Mouse (Mus musculus): ENCODE measurements around the gene Rpa3.
A peak's percentile ranks its signal among the peaks of the same experiment; 100 is the strongest.

The Rpa3 gene

DNA sequence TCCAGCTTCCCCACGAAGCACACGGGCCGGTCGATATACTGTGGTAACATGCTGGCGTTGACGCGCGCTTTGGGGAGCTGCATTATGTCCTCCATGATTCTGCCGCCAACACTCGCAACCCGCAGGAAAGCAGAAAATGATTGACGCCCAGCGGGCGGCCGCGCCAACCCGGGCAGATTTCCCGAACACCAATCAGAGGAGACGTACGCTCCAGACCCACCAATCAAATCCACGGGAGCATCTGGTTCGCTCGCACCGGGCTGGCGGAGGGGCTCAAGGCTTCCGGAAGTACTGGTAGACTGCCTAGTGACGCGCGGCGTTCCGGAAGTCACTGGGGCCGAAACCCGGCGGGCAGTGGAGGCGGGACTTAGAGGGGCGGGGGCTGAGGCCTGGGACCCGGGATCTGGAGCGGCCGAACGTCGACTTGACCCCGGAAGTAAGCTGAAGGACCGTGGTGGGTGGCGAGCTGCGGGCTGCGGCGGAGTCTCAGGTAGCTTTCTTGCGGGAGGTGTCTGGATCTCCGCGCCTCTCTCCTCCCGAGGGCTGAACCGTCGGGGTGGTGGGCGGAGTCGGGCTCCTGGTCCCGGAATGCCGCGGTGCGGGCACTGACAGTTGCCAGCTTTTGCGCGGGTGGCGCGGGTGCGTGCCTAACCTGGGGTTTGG, at the start of gene Rpa3, which contains the start of the genes Umad1 and Gm45062:
TSS of gene Rpa3 (minus strand) at position 170 of the 663 bp plus-strand sequence.
TSS of gene Umad1 (plus strand) at position 285 of the 663 bp plus-strand sequence.
TSS of gene Gm45062 (plus strand) at position 447 of the 663 bp plus-strand sequence.
- peak; percentile 95 to 97 for DNase-seq (ENCODE audit: low spot score in 2 of 2)

DNA sequence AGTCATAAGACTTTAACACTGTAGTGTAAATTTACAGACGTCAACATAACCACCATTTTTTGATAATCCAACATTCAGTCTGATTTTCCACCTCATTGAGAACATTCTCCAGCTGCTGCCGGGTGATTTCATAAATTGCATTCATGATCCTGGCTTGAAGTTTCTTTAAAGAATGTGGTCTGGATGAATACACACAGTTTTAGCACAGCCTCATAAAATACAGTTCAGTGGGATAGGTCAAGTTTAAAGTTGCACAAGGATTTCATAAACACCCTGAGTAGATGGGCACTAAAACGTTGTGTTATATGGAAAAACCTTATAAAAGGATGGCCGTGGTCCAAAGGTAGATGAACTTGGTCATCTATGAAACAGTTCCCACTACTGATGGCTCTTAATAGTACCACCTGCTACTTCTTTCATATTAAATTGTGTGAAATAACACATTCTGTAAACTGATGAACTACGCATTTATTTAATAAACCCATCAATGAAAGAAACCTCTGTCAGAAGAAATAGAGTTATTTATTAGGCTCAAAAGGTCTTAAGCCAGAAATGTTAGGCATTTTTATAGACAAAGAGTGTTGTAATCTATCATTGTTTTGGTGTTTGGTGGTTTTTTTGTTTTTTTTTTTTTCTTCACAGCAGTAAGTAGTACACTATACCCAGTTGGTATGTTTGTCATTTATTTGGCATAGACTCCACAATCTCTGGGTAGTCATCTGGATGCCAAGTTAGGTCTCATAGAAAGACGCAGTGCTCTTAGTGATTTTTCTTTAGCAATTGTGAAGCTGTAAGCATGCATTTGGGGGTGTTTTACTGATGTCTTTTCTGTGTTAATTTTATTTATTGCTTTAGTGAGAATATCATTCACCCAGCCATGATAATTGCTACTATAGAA, 49.2 kb upstream of the Rpa3 start:
- no peak for DNase-seq (ENCODE audit: low spot score in 2 of 2)

DNA sequence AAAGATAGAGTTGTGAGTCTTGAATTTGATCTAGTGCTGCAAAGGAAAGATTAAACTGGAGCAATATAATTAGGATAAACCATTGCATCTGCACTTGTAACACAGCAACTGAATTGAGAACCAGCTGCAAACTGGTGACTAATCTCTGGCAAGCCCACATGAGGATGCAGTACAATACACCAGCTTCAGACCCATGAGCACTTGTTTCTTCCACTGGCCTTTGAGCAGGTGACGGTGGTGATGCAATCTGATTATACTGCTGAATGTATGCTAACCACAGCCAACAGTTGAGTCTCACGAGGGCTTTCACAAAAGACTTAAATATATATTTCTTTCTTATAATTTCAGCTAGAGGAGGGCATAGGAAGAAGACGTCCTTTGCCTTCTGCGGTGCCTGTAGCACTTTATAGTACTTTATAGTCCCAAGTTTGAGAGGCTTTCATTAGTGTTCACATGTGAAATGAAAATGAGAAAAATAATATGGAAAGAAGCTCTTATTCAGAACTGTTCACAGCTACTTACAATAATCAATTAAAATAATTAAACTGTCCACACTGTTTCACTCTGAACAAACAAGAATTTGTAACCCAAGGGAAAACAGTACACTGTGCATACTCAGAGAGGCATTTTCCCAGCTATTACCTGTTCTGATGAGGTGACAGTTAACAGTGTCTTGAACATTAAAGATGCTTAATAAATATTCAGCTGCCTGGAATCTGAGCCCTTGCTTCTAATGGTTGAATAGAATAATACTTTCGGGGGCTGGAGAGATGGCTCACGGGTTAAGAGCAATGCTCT, 40.3 kb upstream of the Rpa3 start:
- DNase-seq (ENCODE audit: low spot score in 2 of 2), result no peak

DNA sequence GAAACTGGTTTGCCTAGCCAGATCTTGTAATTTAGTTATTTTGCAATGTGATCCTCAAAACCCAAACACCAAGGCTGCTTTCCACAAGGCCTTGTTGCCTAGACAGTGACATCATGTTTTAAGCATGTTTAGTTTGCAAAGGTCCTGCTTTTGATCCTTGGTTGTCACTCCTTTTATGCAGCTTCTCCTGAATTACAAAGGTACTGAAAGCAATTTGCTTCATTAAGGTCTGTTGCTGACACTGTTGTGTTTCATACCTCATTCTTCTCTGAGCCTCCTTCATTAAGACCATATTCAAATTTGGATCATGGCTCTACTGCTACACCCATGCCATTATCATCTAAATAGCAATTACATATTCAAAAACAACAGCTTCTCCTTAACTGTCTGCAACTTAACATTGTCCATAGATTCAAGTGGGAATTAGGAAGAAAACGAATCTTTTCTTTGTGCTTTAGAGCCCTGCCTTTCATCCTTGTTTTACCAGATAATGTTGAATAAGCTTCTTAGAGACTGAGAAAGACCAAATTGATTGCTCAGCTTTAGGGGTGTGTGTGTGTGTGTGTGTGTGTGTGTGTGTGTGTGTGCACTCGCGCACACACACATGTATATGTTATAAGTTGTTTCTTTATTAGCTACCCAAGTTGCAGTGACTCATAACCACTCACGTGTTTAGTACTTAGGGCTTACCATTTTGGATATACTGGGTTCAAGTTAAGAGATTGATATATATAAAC, 35.2 kb upstream of the Rpa3 start:
- no peak for DNase-seq (ENCODE audit: low spot score in 2 of 2)

DNA sequence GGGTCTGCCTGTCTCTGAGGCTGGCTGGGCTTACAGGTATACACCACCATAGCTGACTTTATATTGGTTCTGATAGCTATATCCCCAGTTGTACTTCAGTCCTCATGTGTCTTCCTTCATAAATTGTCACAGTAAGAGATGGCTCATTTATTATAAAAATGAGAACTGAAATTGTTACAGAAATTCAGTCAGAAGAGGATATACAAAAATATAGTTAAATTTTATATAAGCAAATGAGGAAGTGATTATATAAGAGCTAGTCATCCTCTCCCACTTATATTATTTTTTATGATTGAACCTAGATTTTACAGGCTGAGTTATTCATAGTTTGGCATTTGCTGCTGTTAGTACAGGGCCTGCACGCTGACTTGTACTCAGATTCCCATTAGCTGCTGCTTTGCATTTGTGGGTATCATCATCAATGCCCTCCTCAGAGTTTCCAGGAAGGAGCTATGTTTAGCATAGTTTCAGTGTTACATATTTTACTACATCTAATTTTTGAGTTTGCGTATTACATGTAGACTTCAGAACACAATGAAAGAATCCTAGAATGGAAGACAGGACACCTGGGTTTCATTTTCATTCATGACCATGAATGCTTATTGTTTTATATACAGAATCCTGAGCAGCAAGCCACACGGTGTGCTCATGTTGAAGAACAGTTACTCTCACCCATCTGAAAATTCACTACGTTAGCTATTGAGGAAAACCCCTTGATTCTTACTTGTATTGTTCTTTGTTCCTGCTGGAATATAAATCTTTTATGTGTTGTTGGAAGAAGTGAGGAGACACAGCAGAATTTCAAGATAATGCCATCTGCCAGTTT, 30.0 kb upstream of the Rpa3 start:
- DNase-seq (ENCODE audit: low spot score in 2 of 2), result no peak

DNA sequence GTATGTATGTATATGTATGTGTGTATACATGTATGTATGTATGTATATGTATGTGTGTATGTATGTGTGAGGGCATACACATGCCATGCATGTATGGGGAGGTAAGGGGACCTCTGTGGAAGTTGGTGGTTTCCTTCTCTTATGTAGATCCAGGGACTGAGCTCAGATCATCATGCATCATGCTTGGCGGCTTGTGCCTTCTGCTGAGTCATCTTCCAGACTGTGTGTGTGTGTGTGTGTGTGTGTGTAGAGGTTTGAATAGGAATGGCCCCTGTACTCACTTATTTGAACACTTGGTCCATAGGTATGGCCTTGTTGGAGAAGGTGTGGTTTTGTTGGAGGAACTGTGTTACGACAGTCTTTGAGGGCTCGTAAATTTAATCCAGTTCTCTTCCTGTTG, 27.2 kb upstream of the Rpa3 start:
- no peak for DNase-seq (ENCODE audit: low spot score in 2 of 2)

DNA sequence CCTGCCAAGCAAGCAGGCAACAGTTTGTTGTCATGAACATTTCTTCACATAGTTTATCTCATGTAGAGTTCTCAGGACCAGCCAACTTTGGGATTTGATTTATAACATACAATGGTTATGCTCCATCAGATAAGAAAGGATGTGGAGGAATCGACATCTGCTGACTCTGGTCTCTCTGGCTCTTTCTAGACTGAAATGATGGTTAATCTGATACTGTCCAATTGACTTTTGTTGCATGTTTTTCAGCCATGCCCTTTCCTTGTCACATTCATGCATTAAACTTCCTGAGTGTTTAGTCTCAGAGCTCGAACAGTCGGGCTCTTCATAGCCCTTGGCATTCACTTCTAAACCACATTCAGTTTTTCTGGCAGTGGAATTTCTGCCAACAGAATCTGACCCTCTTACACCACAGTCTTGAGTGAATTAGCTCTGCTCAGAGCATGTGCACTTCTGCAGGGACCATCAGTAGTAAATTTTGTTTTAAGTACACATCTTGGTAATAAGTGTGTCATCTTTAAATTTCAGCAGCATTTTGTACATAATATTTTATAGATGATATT, 26.5 kb upstream of the Rpa3 start:
- no peak for DNase-seq (ENCODE audit: low spot score in 2 of 2)

DNA sequence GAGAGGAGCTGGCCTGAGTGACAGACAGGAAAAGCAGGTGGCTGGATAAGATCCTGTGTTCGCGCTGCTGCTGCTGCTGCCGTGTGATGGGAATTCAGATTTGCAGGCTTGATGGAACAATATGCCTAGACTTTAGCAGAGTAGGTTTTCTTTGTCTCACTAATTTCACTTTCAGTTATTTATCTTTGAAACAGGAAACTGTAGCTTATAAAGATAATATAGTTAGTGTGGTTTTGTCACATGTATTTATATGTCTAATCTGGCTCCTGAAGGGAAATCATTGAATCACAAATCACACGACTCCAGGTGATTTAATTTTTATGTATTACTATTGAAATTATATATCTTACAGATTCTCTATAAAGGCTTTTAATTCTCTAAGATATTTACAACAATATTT, 24.3 kb upstream of the Rpa3 start:
- DNase-seq (ENCODE audit: low spot score in 2 of 2), result no peak

DNA sequence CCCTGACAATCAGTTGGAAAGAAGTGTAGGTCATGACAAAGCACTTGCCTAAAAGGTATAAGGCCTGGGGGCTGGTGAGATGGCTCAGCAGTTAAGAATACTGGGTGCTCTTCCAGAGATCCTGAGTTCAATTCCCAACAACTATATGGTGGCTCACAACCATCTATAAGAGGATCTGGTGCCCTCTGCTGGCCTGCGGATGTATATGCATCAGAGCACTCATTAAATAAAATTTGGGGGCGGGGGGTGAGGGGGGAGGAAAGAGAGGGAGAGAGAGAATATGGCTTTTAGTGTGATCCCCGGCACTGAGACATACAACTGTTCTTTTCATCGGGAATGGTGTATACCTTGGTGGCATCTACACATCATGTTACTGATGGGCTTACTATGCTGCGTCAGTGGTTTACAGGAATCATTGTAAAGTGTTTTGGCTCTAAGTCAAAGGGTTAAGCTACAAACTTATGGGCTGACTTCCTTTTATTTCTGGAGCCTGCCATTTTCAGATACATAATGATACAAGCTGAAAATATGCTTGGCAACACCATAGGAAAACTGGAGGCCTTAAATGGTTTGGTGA, 19.5 kb upstream of the Rpa3 start:
- no peak for DNase-seq (ENCODE audit: low spot score in 2 of 2)

DNA sequence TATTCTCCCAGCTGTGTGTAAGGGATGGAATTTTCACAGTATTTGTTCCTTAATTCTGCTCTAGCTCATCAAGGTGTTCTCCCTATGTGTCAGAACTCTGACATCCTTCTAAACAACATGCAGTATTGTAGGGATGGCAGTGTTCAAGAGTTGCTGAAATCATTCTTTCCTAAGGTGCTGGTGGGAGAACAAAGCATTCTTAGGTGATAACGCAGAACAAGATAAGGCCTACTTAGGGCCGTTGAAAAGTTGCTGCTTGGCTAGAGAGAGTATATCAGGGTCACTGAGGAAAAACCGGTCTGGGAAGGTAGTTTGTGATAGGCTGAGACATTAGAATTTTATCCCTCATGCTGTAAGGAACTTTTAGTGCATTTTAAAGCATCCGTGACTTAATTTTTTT, 17.5 kb upstream of the Rpa3 start:
- DNase-seq (ENCODE audit: low spot score in 2 of 2), result no peak

DNA sequence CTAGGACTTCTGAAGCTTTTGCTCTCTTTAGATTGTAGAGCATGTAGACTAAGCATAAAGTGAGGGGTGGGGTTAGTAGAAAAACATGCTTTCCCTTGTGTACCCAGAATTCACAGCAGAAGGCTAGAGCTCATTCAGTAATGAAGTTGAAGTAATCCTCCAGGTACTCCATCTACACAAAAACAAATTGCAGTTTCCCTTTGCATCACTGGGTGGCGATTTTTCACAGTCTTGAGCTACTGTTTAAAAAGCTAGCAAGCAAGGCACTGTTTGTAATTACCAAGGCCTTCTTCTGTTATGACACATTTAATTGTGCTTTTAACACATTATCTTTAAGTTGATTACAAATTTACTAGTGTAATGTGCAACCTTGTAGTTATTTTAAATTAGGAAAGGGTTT, 16.1 kb upstream of the Rpa3 start:
- DNase-seq (ENCODE audit: low spot score in 2 of 2), result no peak

DNA sequence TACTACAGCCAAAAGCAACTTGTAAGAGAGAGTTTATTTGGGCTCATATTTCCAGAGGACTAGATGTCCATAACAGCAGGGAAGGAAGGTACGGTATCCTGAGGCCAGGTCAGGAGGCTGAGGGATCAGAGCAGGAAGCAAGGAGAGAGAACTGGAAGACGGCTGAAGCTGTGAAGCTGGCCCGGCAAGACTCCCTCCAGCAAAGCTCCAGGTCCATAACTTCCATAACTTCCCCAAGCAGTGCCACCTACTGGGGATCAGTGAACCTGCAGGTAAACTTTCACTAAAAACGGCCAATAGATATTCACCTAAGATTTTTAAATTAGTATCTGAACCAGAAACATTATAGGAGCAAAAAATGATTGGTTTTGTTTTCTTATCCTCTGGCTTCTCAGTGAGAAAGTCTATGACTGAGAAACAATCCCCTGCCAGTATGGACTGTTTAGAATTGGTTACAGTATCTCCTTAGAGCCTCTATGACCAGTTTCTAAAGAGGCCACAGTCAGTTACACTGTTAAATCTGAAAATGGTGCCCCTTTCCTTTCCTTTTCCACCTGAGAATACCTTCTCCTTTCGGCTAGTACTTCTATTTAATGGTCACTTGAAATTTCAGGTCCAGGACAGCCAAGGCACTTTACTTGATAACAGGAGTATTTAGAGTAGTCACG, 15.5 kb upstream of the Rpa3 start:
- DNase-seq (ENCODE audit: low spot score in 2 of 2), result no peak

DNA sequence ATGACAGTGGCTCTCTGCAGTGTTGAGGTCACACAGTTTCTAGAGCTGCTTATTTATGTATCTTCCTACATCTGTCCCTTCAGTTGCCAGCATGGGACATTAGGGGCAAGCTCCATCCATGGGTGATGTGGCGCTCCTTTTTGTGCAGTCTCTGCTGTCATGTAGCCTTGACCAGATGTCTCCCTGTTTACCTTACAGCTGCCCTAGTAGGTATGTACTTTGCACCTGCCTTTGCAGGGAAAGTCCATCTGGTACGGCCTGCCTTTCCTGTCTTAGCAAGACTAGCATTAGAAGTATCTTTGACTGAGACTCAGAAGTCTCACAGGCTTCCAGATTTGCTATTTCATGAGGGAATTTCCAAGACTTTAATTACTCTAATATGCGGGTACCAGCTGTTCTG, 12.1 kb upstream of the Rpa3 start:
- DNase-seq (ENCODE audit: low spot score in 2 of 2), result no peak

DNA sequence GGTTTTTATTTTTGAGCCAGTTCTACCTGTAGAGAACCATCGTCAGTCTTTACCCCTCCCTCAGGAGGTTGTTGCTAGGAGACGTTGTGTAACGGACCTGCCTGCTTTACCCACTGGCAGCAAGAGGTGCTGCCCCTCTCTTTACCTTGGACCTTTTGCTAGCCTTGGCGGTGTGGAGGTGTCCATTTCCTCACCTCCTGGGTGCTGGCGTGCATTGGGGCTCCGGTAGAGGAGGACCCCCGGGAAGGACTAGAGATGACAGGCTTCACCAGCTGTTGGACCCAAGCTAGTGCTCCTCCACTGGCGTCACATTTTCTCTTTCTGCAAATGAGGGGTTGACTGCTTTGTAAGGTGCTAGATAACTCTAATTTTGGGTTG, 683 bp upstream of the Rpa3 start:
- DNase-seq (ENCODE audit: low spot score in 2 of 2), result no peak

DNA sequence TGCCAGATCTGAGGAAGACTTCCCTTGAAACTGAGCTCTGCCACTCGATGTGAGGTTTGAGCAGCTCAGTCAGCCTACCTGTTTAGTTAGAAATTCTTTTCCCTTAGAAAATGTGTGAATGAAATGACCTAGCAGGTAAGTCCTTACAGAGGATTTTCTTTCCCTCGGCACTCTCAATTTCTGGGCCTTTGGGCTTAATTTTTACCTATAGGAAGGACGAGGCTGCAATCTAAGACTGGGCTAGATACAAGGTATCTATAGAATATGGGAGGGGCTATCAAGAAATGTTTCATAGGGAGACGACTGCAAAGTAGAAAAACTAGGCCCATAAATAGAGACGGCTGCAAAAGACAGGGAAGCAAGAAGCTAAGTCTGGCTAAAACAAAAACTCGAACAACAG, 657 bp downstream of the Rpa3 start:
- no peak for DNase-seq (ENCODE audit: low spot score in 2 of 2)

DNA sequence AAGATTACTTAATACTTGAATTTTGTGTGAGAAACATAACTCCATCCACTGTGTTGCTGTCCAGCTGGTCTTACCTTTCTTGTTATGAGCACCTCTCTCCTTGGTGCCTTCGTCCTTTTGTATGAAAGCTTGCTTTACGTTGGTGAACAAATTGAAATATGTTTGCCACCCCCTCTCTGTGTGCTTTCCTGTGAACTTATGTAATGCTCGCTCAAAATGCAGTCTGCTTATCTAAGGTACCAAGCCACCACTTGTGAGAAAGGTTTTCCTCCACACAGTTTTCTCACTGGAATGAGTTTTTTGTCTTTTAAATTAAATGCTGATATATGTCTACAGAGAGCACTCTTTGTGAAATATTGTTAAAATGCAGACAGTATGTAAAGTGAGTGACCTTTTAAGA, 30.4 kb downstream of the Rpa3 start:
- DNase-seq (ENCODE audit: low spot score in 2 of 2), result no peak

DNA sequence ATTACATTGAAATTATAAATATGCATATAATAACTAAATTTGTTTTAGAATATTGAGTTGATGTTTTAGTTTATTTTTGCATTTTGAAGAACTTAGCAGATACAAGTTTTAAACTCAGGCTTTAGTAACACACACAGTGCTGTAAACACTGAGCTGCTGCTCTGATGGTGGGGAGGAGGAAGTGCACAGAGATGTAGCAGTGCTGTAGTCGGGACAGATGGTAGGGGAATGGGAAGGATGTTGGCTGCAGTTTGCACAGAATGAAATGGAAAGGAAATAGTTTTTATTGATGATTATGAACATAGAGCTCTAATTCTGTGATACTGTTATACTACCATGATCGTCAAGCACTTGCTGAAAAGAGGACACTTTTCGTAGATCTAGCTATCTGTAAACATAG, 31.9 kb downstream of the Rpa3 start:
- no peak for DNase-seq (ENCODE audit: low spot score in 2 of 2)

DNA sequence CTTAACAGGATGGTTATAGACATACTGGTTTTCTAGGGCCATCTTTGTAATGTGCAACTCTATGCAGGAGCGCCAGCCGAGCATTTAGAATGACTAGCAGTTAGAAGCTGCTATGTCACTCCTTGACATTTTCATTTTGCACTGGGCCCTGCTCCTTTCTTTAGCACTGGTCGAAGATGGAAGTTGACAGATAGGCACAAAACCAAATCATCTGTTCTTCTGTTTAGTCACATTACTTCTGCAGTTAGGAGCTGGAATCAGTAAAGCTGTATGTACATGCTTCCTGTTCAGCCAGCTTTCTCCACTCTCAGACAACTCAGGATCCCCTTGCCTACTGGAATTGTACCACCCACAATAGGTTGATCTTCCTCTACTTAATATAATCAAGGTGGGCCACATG, 48.3 kb downstream of the Rpa3 start:
- no peak for DNase-seq (ENCODE audit: low spot score in 2 of 2)

DNA sequence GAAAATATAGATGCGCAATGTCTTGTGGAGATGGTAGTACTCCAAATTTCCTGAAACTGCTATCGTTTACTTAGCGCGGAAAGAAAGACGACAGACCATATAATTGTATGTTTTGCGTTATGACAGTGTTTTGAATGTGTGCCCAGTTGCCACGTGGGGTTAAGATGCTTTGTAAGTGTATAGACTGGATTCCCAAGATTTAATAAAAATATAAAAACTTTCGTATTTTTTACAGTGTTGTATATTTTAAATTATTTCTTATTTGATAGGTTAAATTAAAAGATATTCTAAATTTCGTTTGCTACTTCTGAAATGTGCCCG, 49.1 kb downstream of the Rpa3 start:
- no peak for DNase-seq (ENCODE audit: low spot score in 2 of 2)
